Mouse (Mus musculus) kidney, postnatal 4 days (tissue): ENCODE results near the gene Olfr743.
"Not testable (repeated sequence)": the region's sequence is repeated elsewhere in the genome, so short reads cannot be mapped to it uniquely, and the experiment has no call there.

Experiments
- DNase-seq, 2 experiments: peaks; one replicate each; pipeline ENCODE4 v3.0.0; 2021; ENCODE audit warnings: mixed read lengths in 2 of 2

Olfr743 gene

GRCm38 (mm10) chr14:50521539-50521938 lies at the start of gene Olfr743:
Gene Olfr743 (plus strand): TSS chr14:50521839.
- DNase-seq, result no peak

GRCm38 (mm10) chr14:50472438-50472837 lies 49.2 kb upstream of the Olfr743 start, which contains the start of gene Olfr741:
Gene Olfr741 (plus strand): TSS chr14:50472738.
- no peak for DNase-seq

DNA sequence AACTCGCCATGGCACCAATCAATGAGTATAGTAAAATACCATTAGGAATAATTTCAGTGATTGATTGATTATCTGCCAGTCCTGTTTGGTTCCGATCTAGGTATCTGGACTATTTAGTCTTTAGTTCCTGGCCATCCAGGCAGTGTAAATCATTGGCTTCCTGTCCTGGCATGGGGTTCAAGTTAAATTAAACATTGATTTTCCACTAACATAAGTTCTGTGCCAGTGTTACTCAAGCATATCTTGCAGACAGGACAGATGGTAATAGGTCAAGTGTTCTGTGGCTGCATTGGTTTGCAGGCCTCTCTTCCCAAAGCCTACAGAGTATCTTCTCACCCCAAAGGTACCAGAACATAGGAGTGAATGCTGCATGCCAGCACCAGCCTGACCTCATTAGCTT lies 43.2 kb upstream of the Olfr743 start:
- DNase-seq, result no peak

GRCm38 (mm10) chr14:50503300-50503699 lies 18.3 kb upstream of the Olfr743 start, which contains the start of gene Olfr742:
Gene Olfr742 (plus strand): TSS chr14:50503600.
- DNase-seq, result no peak

- no peak for DNase-seq
These were observed 31.1 kb downstream of the Olfr743 start for GRCm38 (mm10) chr14:50552734-50553133.

- not testable (repeated sequence) for DNase-seq
These were observed 51.4 kb downstream of the Olfr743 start for GRCm38 (mm10) chr14:50573056-50573455.
